Mouse (Mus musculus) activated CD4-positive, CD25-positive, alpha-beta regulatory T cell (primary cell): Measurements from ENCODE around the gene Samhd1. TPM values are rescaled to one million over a fixed set of nuclear protein-coding genes. Genes with fewer than 3 reads are reported as not detected.

ENCODE experiments used
- polyA plus RNA-seq, 2 experiments: library from polyadenylated mRNA; unstranded; fragments of 100-300 nt; shearing (Covaris generic); gene quantifications; one replicate each; pipeline ENCODE4 v1.2.1; 2017

Samhd1 gene
- 1,000 to 10,000 TPM in 1 of 2 experiments, 100 to 1,000 TPM in 1; 694 to 1,141 TPM for polyA plus RNA-seq

GRCm38 (mm10) chr2:157135014-157135413, at the start of gene Samhd1:
Samhd1 (minus strand) TSS chr2:157135265.

DNA sequence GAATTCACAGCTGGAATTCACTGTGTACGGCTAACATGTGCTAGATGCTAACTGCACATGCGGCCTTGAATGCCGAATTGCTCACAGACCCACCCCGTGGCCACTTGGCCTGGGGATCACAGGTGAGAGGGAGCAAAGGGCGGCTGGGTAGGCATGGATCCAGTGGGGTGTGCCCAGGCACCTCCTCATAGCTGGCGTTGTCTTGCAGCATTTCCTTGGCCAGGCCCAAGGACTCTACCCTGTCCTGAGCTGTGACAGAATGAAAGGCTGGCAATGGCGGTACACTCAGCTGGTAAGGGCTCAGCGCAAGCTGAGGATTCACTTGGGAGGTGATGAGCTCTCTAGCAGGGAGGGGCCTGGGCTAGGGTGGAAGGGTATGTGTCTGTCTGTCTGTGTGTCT, 48.3 kb downstream of the Samhd1 start, which contains the start of gene Tldc2:
Gene Tldc2 (plus strand): TSS at position 260 of the 400 bp plus-strand sequence.

GRCm38 (mm10) chr2:157078793-157079700, 56.0 kb downstream of the Samhd1 start, which contains the start of gene Soga1:
Soga1 (minus strand) TSS chr2:157079254.

Other genes with a start within 250 kb of the Samhd1 start
- gene Sla2, start 248.1 kb downstream of the Samhd1 start, polyA plus RNA-seq = 100 to 1,000 TPM in 1 of 2 experiments, 10 to 100 TPM in 1; 50.6 to 102 TPM
- gene Ndrg3, start 143.2 kb downstream of the Samhd1 start, polyA plus RNA-seq = 100 to 1,000 TPM; 119 to 213 TPM
- gene Dsn1, start 128.1 kb downstream of the Samhd1 start, polyA plus RNA-seq = 10 to 100 TPM; 12.3 to 17.1 TPM
- under 1 TPM; 0.30 to 0.33 TPM for gene Soga1, start 56.0 kb downstream of the Samhd1 start, polyA plus RNA-seq
- not detected for gene Tldc2, start 48.2 kb downstream of the Samhd1 start, polyA plus RNA-seq
- 10 to 100 TPM; 37.5 to 40.8 TPM for gene Rbl1, start 69.3 kb upstream of the Samhd1 start, polyA plus RNA-seq
- 100 to 1,000 TPM; 183 to 211 TPM for gene Rpn2, start 143.8 kb upstream of the Samhd1 start, polyA plus RNA-seq
- gene Mroh8, start 144.3 kb upstream of the Samhd1 start, polyA plus RNA-seq = under 1 TPM; 0.38 to 0.95 TPM
- gene Ghrh, start 212.2 kb upstream of the Samhd1 start, polyA plus RNA-seq = not detected
- 10 to 100 TPM; 39.1 to 63.5 TPM for gene Manbal, start 232.3 kb upstream of the Samhd1 start, polyA plus RNA-seq